Mouse (Mus musculus) G1E (cell line): ENCODE measurements around the gene Iqschfp. TPM values are rescaled to one million over a fixed set of nuclear protein-coding genes. Genes with fewer than 3 reads are reported as not detected.

Experiments used
- ATAC-seq: 2 replicates; pipeline ENCODE4 v1.8.0; 2016; ENCODE audit warnings: mild to moderate bottlenecking; ENCODE audit not compliant: insufficient number of reproducible peaks, poor library complexity, low FRiP score, severe bottlenecking; ENCODE audit errors: extremely low read depth
- DNase-seq: peaks from one replicate; pipeline ENCODE4 v3.0.0; 2012; ENCODE audit warnings: low spot score
- H3K27me3 ChIP-seq: 2 replicates; pipeline ENCODE4 v1.6.1; 2012; ENCODE audit warnings: mild to moderate bottlenecking, low read length, inconsistent platforms; ENCODE audit not compliant: insufficient read depth
- H3K36me3 ChIP-seq: replicated peaks from 2 replicates; pipeline ENCODE3; 2012; ENCODE audit warnings: mild to moderate bottlenecking, inconsistent platforms
- H3K4me1 ChIP-seq: 2 replicates; pipeline ENCODE4 v1.6.1; 2012; ENCODE audit warnings: low read depth, low read length, inconsistent platforms, mixed read lengths; ENCODE audit not compliant: insufficient read depth
- H3K4me3 ChIP-seq: 2 replicates; pipeline ENCODE4 v1.5.1; 2012; ENCODE audit warnings: low read depth, mild to moderate bottlenecking, inconsistent platforms, low read length, moderate library complexity, mixed read lengths
- H3K9me3 ChIP-seq: replicated peaks from 2 replicates; pipeline ENCODE4 v1.6.1; 2012; ENCODE audit warnings: inconsistent platforms
- CTCF ChIP-seq: IDR thresholded peaks from 2 replicates; pipeline ENCODE4 v1.5.1; 2012; ENCODE audit warnings: low read depth, low read length, inconsistent platforms, mixed read lengths
- GATA1 ChIP-seq: IDR thresholded peaks from 2 replicates; pipeline ENCODE4 v1.6.1; 2012; ENCODE audit warnings: borderline replicate concordance, low read length, inconsistent platforms, mixed read lengths
- GATA2 ChIP-seq: IDR thresholded peaks from 2 replicates; pipeline ENCODE4 v1.6.1; 2012; ENCODE audit warnings: low read depth, low read length, inconsistent platforms, borderline replicate concordance
- POLR2AphosphoS5 ChIP-seq: IDR thresholded peaks from 2 replicates; pipeline ENCODE4 v1.6.1; 2012; ENCODE audit warnings: low read depth, low read length, inconsistent platforms; ENCODE audit not compliant: insufficient replicate concordance
- TAL1 ChIP-seq: conservative IDR thresholded peaks from 2 replicates; pipeline ENCODE4 v1.6.1; 2012; ENCODE audit warnings: low read depth, low read length, inconsistent platforms, mixed read lengths
- polyA plus RNA-seq: library from polyadenylated mRNA; stranded (reverse); fragments of >175 nt; gene quantifications from 2 replicates; pipeline ENCODE4 v1.2.3, GENCODE M21; 2012
- total RNA-seq, 2 experiments: library from RNA; stranded (forward) in 1 of 2; stranded (reverse) in 1 of 2; fragments of 200-1000 nt in 1 of 2; fragments of >200 nt in 1 of 2; fragmentation: Nextera tagmentation in 1 of 2; gene quantifications; 2 replicates each; pipeline ENCODE4 v1.2.3; 2014 to 2017

Iqschfp gene
- total and polyA plus RNA-seq, 3 experiments = not detected

DNA sequence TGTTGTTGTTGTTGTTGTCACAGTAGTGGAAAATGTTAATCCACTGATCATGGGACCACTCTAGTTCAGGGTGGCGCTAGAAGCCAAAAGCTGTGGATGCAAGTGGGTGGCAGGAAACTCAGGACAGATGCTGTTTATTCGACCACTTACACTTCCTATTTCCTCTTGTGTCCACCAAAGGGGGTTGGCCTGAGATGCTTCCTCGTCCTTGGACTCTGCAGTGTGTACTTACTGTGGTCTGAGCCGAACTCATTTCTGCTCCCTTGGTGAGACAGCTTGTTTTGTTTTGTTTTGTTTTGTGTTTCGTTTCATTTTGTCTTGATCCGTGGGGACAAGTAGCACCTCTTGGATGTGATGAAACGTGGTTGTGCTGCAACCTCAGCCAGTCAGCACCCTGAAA is 750.9 kb downstream of the Iqschfp start:
- Histone ChIP-seq H3K4me1 (no peaks in the 10 kb centered on the region), H3K4me3 (no peak overlapping the region), H3K36me3 (no peaks in the 10 kb centered on the region), H3K27me3 (no peaks in the 10 kb centered on the region), H3K9me3 (peaks cover 26% of the 10 kb centered on the region)
- ATAC-seq (no peak), DNase-seq (no peak)
- TF ChIP-seq GATA1 (no peak), CTCF (no peak), GATA2 (no peak), TAL1 (no peak), POLR2AphosphoS5 (no peak)

GRCm38 (mm10) chr3:68646387-68647130 is 754.5 kb downstream of the Iqschfp start:
- no peaks in the 10 kb centered on the region for H3K36me3 ChIP-seq
- no peak for DNase-seq
- ATAC-seq = no peak

GRCm38 (mm10) chr3:68647282-68647681 is 755.2 kb downstream of the Iqschfp start:
- Histone ChIP-seq H3K27me3 (no peaks in the 10 kb centered on the region), H3K9me3 (peaks cover 25% of the 10 kb centered on the region), H3K4me3 (no peak overlapping the region), H3K4me1 (no peaks in the 10 kb centered on the region), H3K36me3 (no peaks in the 10 kb centered on the region)
- DNase-seq = no peak
- ATAC-seq = no peak
- TF ChIP-seq GATA1 (no peak), GATA2 (no peak), CTCF (no peak), POLR2AphosphoS5 (no peak), TAL1 (no peak)

More at GRCm38 (mm10) chr3:68646387-68647130, 754.5 kb downstream of the Iqschfp start:
- peaks cover 25% of the 10 kb centered on the region for H3K9me3 ChIP-seq
- no peaks in the 10 kb centered on the region for H3K27me3 ChIP-seq
- TF ChIP-seq CTCF (no peak), POLR2AphosphoS5 (no peak), TAL1 (no peak), GATA1 (no peak), GATA2 (no peak)
- no peak overlapping the region for H3K4me3 ChIP-seq
- H3K4me1 ChIP-seq = no peaks in the 10 kb centered on the region

GRCm38 (mm10) chr3:68650251-68650650 is 758.2 kb downstream of the Iqschfp start:
- no peak for DNase-seq
- no peak for ATAC-seq
- H3K4me3 ChIP-seq = no peak overlapping the region
- peaks cover 21% of the 10 kb centered on the region for H3K9me3 ChIP-seq
- no peak for TF ChIP-seq GATA1
- TF ChIP-seq POLR2AphosphoS5 = no peak
- no peak for TF ChIP-seq GATA2
- TF ChIP-seq TAL1 = no peak
- no peak for TF ChIP-seq CTCF
- H3K4me1 ChIP-seq = no peaks in the 10 kb centered on the region
- H3K36me3 ChIP-seq = no peaks in the 10 kb centered on the region
- no peaks in the 10 kb centered on the region for H3K27me3 ChIP-seq

GRCm38 (mm10) chr3:68656607-68657352 is 764.7 kb downstream of the Iqschfp start:
- peaks cover 31% of the 10 kb centered on the region for H3K9me3 ChIP-seq
- H3K4me1 ChIP-seq = no peaks in the 10 kb centered on the region
- ATAC-seq (no peak), DNase-seq (no peak)
- TF ChIP-seq POLR2AphosphoS5 (no peak), GATA1 (no peak), CTCF (no peak), TAL1 (no peak), GATA2 (no peak)
- no peak overlapping the region for H3K4me3 ChIP-seq
- no peaks in the 10 kb centered on the region for H3K27me3 ChIP-seq
- no peaks in the 10 kb centered on the region for H3K36me3 ChIP-seq

GRCm38 (mm10) chr3:68657589-68658245 is 765.7 kb downstream of the Iqschfp start:
- Histone ChIP-seq H3K36me3 (no peaks in the 10 kb centered on the region), H3K4me1 (no peaks in the 10 kb centered on the region), H3K9me3 (peaks cover 35% of the 10 kb centered on the region), H3K27me3 (no peaks in the 10 kb centered on the region), H3K4me3 (no peak overlapping the region)
- TF ChIP-seq GATA1 = no peak
- no peak for TF ChIP-seq POLR2AphosphoS5
- TF ChIP-seq CTCF = no peak
- no peak for TF ChIP-seq GATA2
- TF ChIP-seq TAL1 = no peak
- no peak for ATAC-seq
- DNase-seq = no peak
